In genomic region chr1:175923848-175924787, GRCm38 (mm10) we compare ENCODE assay signal across 8 mouse cellular contexts. TPM values are rescaled to one million over a fixed set of nuclear protein-coding genes. Genes with fewer than 3 reads are reported as not detected.
DNase-seq lines count a peak whose midpoint lies in the region; ATAC-seq and TF ChIP-seq lines count a peak whose summit lies in the region.

No protein-coding gene starts in this region.

- H3K27ac ChIP-seq in kidney, embryonic 14.5 days (ENCODE audit: low read depth, low read length), result no peak overlapping the region
- H3K27ac ChIP-seq in limb, embryonic 14.5 days (replicated peaks; ENCODE audit: low read depth, low read length), result no peak overlapping the region
- H3K27ac ChIP-seq in neural tube, embryonic 14.5 days (ENCODE audit: low read depth, low read length), result no peak overlapping the region
- no peak overlapping the region for H3K27ac ChIP-seq in testis, adult 2 months (ENCODE audit: control insufficient read depth, insufficient read depth, low read depth, low read length)

- DNase-seq in adrenal gland, adult (ENCODE audit: inconsistent age in 2 of 2, low spot score in 1 of 2), result peak; percentile 59 to 92
- DNase-seq in gastrocnemius, adult 8-10 months (ENCODE audit: low spot score in 2 of 2), result peak; percentile 46 to 48
- peak; percentile 71 for DNase-seq in limb, embryonic 14.5 days (ENCODE audit: low spot score)

- WGBS in kidney, embryonic 14.5 days, result 48% methylated on average over 7 of the region's 7 CpGs
- 48% methylated on average over 7 of the region's 7 CpGs for WGBS in limb, embryonic 14.5 days
- 54% methylated on average over 7 of the region's 7 CpGs for WGBS in neural tube, embryonic 14.5 days

- no peak overlapping the region for H3K4me2 ChIP-seq in kidney, embryonic 14.5 days (replicated peaks; ENCODE audit: low read depth, low read length)
- no peak overlapping the region for H3K4me2 ChIP-seq in limb, embryonic 14.5 days (replicated peaks; ENCODE audit: low read depth, low read length, severe bottlenecking)
- H3K4me2 ChIP-seq in neural tube, embryonic 14.5 days (ENCODE audit: low read depth, low read length), result no peak overlapping the region

- ATAC-seq in common myeloid progenitor, adult 5-6 weeks (replicated peaks; ENCODE audit: low read depth, poor library complexity, severe bottlenecking), result peak; percentile 95
- peak; percentile 32; the same call in 1 of the 2 replicates for ATAC-seq in kidney, embryonic 14.5 days (ENCODE audit: low FRiP score, low TSS enrichment)
- ATAC-seq in limb, embryonic 14.5 days (ENCODE audit: low FRiP score, low read depth), result no peak
- peak; percentile 74; the same call in 1 of the 2 replicates for ATAC-seq in neural tube, embryonic 14.5 days (ENCODE audit: low read depth)

- no peaks in the 10 kb centered on the region for H3K27me3 ChIP-seq in C2C12 (ENCODE audit: control insufficient read depth, insufficient read depth, insufficient read length)
- H3K27me3 ChIP-seq in kidney, embryonic 14.5 days (ENCODE audit: control insufficient read depth, insufficient read depth, low read length), result no peaks in the 10 kb centered on the region
- H3K27me3 ChIP-seq in limb, embryonic 14.5 days (ENCODE audit: control insufficient read depth, insufficient read depth, low read length), result no peaks in the 10 kb centered on the region
- H3K27me3 ChIP-seq in neural tube, embryonic 14.5 days (ENCODE audit: control insufficient read depth, insufficient read depth, low read length), result no peaks in the 10 kb centered on the region
- H3K27me3 ChIP-seq in testis, adult 2 months (ENCODE audit: control insufficient read depth, insufficient read depth, low read length), result no peaks in the 10 kb centered on the region

- no peaks in the 10 kb centered on the region for H3K79me3 ChIP-seq in C2C12 (ENCODE audit: low read depth)

- no peak overlapping the region for H3K4me3 ChIP-seq in C2C12 (ENCODE audit: insufficient read depth, poor library complexity, severe bottlenecking)
- no peak overlapping the region for H3K4me3 ChIP-seq in kidney, embryonic 14.5 days (ENCODE audit: low read length)
- H3K4me3 ChIP-seq in limb, embryonic 14.5 days (replicated peaks; ENCODE audit: low read length), result no peak overlapping the region
- H3K4me3 ChIP-seq in neural tube, embryonic 14.5 days (ENCODE audit: low read depth, low read length), result no peak overlapping the region
- no peak overlapping the region for H3K4me3 ChIP-seq in testis, adult 2 months (ENCODE audit: control insufficient read depth, low read depth, low read length)

- H3K9me3 ChIP-seq in kidney, embryonic 14.5 days (ENCODE audit: control insufficient read depth, low read length), result no peaks in the 10 kb centered on the region
- no peaks in the 10 kb centered on the region for H3K9me3 ChIP-seq in limb, embryonic 14.5 days (ENCODE audit: control insufficient read depth, low read length)
- H3K9me3 ChIP-seq in neural tube, embryonic 14.5 days (ENCODE audit: control insufficient read depth, low read length), result no peaks in the 10 kb centered on the region

- H3K9ac ChIP-seq in kidney, embryonic 14.5 days (ENCODE audit: low read depth, low read length), result no peak overlapping the region
- H3K9ac ChIP-seq in limb, embryonic 14.5 days (ENCODE audit: low read depth, low read length, severe bottlenecking), result no peak overlapping the region
- H3K9ac ChIP-seq in neural tube, embryonic 14.5 days (replicated peaks; ENCODE audit: low read depth, low read length), result no peak overlapping the region

- H3K4me1 ChIP-seq in kidney, embryonic 14.5 days (ENCODE audit: control insufficient read depth, insufficient read depth, low read length), result no peaks in the 10 kb centered on the region
- no peaks in the 10 kb centered on the region for H3K4me1 ChIP-seq in limb, embryonic 14.5 days (ENCODE audit: control insufficient read depth, insufficient read depth, low read length)
- no peaks in the 10 kb centered on the region for H3K4me1 ChIP-seq in neural tube, embryonic 14.5 days (ENCODE audit: control insufficient read depth, insufficient read depth, low read length)
- peaks cover 7% of the 10 kb centered on the region for H3K4me1 ChIP-seq in testis, adult 2 months (ENCODE audit: control insufficient read depth, insufficient read depth, low read length)

- H3ac ChIP-seq in C2C12 (ENCODE audit: control insufficient read depth, insufficient read length, low read depth), result no peak overlapping the region

- TF ChIP-seq CTCF in C2C12 (IDR thresholded peaks at IDR 0.05; ENCODE audit: control insufficient read depth, insufficient read depth, insufficient read length), result peak; percentile 24
- TF ChIP-seq CTCF in testis, adult 2 months (IDR thresholded peaks at IDR 0.05; ENCODE audit: control insufficient read depth, insufficient read depth, insufficient replicate concordance, low read depth, low read length), result peak; percentile 35; the same call in 1 of the 2 replicates

- no peaks in the 10 kb centered on the region for H3K36me3 ChIP-seq in C2C12 (ENCODE audit: control insufficient read depth, insufficient read depth)
- no peaks in the 10 kb centered on the region for H3K36me3 ChIP-seq in kidney, embryonic 14.5 days (ENCODE audit: control insufficient read depth, insufficient read depth, low read length)
- H3K36me3 ChIP-seq in limb, embryonic 14.5 days (ENCODE audit: control insufficient read depth, insufficient read depth, low read length), result no peaks in the 10 kb centered on the region
- H3K36me3 ChIP-seq in neural tube, embryonic 14.5 days (ENCODE audit: control insufficient read depth, insufficient read depth, low read length), result no peaks in the 10 kb centered on the region
- no peaks in the 10 kb centered on the region for H3K36me3 ChIP-seq in testis, adult 2 months (ENCODE audit: control insufficient read depth, insufficient read depth, low read length)

- TF ChIP-seq POLR2A in limb, embryonic 14.5 days (IDR thresholded peaks at IDR 0.05; ENCODE audit: borderline replicate concordance, extremely low read depth, insufficient read depth, insufficient read length), result no peak
- TF ChIP-seq POLR2A in testis, adult 2 months (IDR thresholded peaks at IDR 0.05; ENCODE audit: control insufficient read depth, low read depth, low read length), result no peak

- H3K79me2 ChIP-seq in C2C12 (ENCODE audit: control insufficient read depth, insufficient read depth), result no peaks in the 10 kb centered on the region

TF ChIP-seq in C2C12, 6 proteins besides CTCF, POLR2A, EP300 and RAD21:
- TF ChIP-seq MYOD1 (IDR thresholded peaks at IDR 0.05; ENCODE audit: control insufficient read depth, insufficient read length, low read depth), result no peak
- TF ChIP-seq MYOG (IDR thresholded peaks at IDR 0.05; ENCODE audit: control insufficient read depth, extremely low read depth, insufficient read length), result no peak
- TF ChIP-seq CEBPB (IDR thresholded peaks at IDR 0.05; ENCODE audit: low read depth), result no peak
- TF ChIP-seq FOSL1 (IDR thresholded peaks at IDR 0.05; ENCODE audit: insufficient read depth, low read length, poor library complexity, severe bottlenecking), result no peak
- TF ChIP-seq MAX (IDR thresholded peaks at IDR 0.05), result no peak
- no peak for TF ChIP-seq USF1 (IDR thresholded peaks at IDR 0.05; ENCODE audit: low read depth)

RNA-seq across cellular contexts. Expression of gene Gm38100, which starts 4.0 kb away (rescaled TPM):
- polyA plus RNA-seq in C2C12 (2012; fragmentation: generic; extraction: Trizol), result not detected
- total RNA-seq in common myeloid progenitor, adult 5-6 weeks (2017), result not detected in 2 replicates
- not detected for total RNA-seq in gastrocnemius, adult 8-10 months (2022)
- polyA plus RNA-seq in kidney, embryonic 14.5 days (2014; fragmentation: Nextera tagmentation; extraction: Ambion mirVana), result not detected in 2 replicates
- polyA plus RNA-seq in limb, embryonic 14.5 days (2012; rRNA removed), result not detected in 2 replicates
- not detected in 2 replicates for polyA plus RNA-seq in limb, embryonic 14.5 days (2014; fragmentation: Nextera tagmentation; extraction: Ambion mirVana)
- not detected in 2 replicates for polyA plus RNA-seq in neural tube, embryonic 14.5 days (2014; fragmentation: Nextera tagmentation; extraction: Ambion mirVana)
- 0.08 and 0.21 TPM in 2 replicates for polyA plus RNA-seq in testis, adult 2 months (2012; rRNA removed)

RNA-seq across cellular contexts. Expression of gene Exo1, which starts 43.7 kb away (rescaled TPM):
- 19.5 TPM for polyA plus RNA-seq in C2C12 (2012; fragmentation: generic; extraction: Trizol)
- total RNA-seq in common myeloid progenitor, adult 5-6 weeks (2017), result 46.0 and 47.8 TPM in 2 replicates
- total RNA-seq in gastrocnemius, adult 8-10 months (2022), result not detected
- polyA plus RNA-seq in kidney, embryonic 14.5 days (2014; fragmentation: Nextera tagmentation; extraction: Ambion mirVana), result 76.1 and 103 TPM in 2 replicates
- polyA plus RNA-seq in limb, embryonic 14.5 days (2012; rRNA removed), result 8.9 and 15.8 TPM in 2 replicates
- 47.3 and 49.0 TPM in 2 replicates for polyA plus RNA-seq in limb, embryonic 14.5 days (2014; fragmentation: Nextera tagmentation; extraction: Ambion mirVana)
- polyA plus RNA-seq in neural tube, embryonic 14.5 days (2014; fragmentation: Nextera tagmentation; extraction: Ambion mirVana), result 3.3 and 6.7 TPM in 2 replicates
- polyA plus RNA-seq in testis, adult 2 months (2012; rRNA removed), result 1.9 and 3.3 TPM in 2 replicates

RNA-seq across cellular contexts. Expression of gene Rbm8a2, which starts 54.8 kb away (rescaled TPM):
- polyA plus RNA-seq in C2C12 (2012; fragmentation: generic; extraction: Trizol), result 0.11 TPM
- total RNA-seq in common myeloid progenitor, adult 5-6 weeks (2017), result 0.69 and 1.2 TPM in 2 replicates
- not detected for total RNA-seq in gastrocnemius, adult 8-10 months (2022)
- polyA plus RNA-seq in kidney, embryonic 14.5 days (2014; fragmentation: Nextera tagmentation; extraction: Ambion mirVana), result 1.2 and 1.5 TPM in 2 replicates
- 0.13 TPM in 1 of 2 replicates, not detected in the other for polyA plus RNA-seq in limb, embryonic 14.5 days (2012; rRNA removed)
- polyA plus RNA-seq in limb, embryonic 14.5 days (2014; fragmentation: Nextera tagmentation; extraction: Ambion mirVana), result 0.37 and 0.70 TPM in 2 replicates
- polyA plus RNA-seq in neural tube, embryonic 14.5 days (2014; fragmentation: Nextera tagmentation; extraction: Ambion mirVana), result 0.40 and 0.76 TPM in 2 replicates
- 0.07 TPM in 1 of 2 replicates, not detected in the other for polyA plus RNA-seq in testis, adult 2 months (2012; rRNA removed)
